Mouse (Mus musculus): ENCODE data around the gene Hist1h1t. TPM values are rescaled to one million over a fixed set of nuclear protein-coding genes. Genes with fewer than 3 reads are reported as not detected.
"Not testable (repeated sequence)": the region's sequence is repeated elsewhere in the genome, so short reads cannot be mapped to it uniquely, and the experiment has no call there.

Hist1h1t gene
- not detected in 2 replicates for polyA plus RNA-seq (2014; fragmentation: Nextera tagmentation; extraction: Ambion mirVana)

GRCm38 (mm10) chr13:23695514-23695913 is at the start of gene Hist1h1t:
Hist1h1t (plus strand) TSS chr13:23695814.
- ATAC-seq (ENCODE audit: low FRiP score, low TSS enrichment), result no peak
- Histone ChIP-seq H3K9ac (ENCODE audit: low read depth, low read length) (no peak within 1 kb of the TSS), H3K27me3 (ENCODE audit: control insufficient read depth, insufficient read depth, low read length) (no peaks in the 10 kb centered on the region), H3K36me3 (ENCODE audit: control insufficient read depth, insufficient read depth, low read length) (peaks cover 4% of the 10 kb centered on the region; the same call in 1 of the 2 replicates), H3K4me1 (ENCODE audit: control insufficient read depth, insufficient read depth, low read length) (0 out of 2 replicates have a peak, but pooled peaks cover 6% of the 10 kb centered on the region), H3K9me3 (ENCODE audit: control insufficient read depth, low read length) (no peaks in the 10 kb centered on the region), H3K4me3 (ENCODE audit: low read length) (no peak within 1 kb of the TSS), H3K4me2 (replicated peaks; ENCODE audit: low read depth, low read length) (no peak within 1 kb of the TSS), H3K27ac (ENCODE audit: low read depth, low read length) (no peak within 1 kb of the TSS)
- 65% methylated on average over 11 of the region's 13 CpGs for WGBS

- WGBS, result 72% methylated on average over 6 of the region's 6 CpGs
- no peak for ATAC-seq (ENCODE audit: low FRiP score, low TSS enrichment)
- H3K9ac ChIP-seq (ENCODE audit: low read depth, low read length), result no peak overlapping the region
- no peaks in the 10 kb centered on the region for H3K27me3 ChIP-seq (ENCODE audit: control insufficient read depth, insufficient read depth, low read length)
- no peak overlapping the region for H3K4me2 ChIP-seq (replicated peaks; ENCODE audit: low read depth, low read length)
- H3K4me3 ChIP-seq (ENCODE audit: low read length), result no peak overlapping the region
- no peaks in the 10 kb centered on the region for H3K4me1 ChIP-seq (ENCODE audit: control insufficient read depth, insufficient read depth, low read length)
- no peaks in the 10 kb centered on the region for H3K36me3 ChIP-seq (ENCODE audit: control insufficient read depth, insufficient read depth, low read length)
- H3K9me3 ChIP-seq (ENCODE audit: control insufficient read depth, low read length), result no peaks in the 10 kb centered on the region
- no peak overlapping the region for H3K27ac ChIP-seq (ENCODE audit: low read depth, low read length)
These were observed 35.8 kb upstream of the Hist1h1t start for GRCm38 (mm10) chr13:23659636-23660366.

GRCm38 (mm10) chr13:23662536-23662935 is 33.1 kb upstream of the Hist1h1t start:
- H3K27me3 ChIP-seq (ENCODE audit: control insufficient read depth, insufficient read depth, low read length), result no peaks in the 10 kb centered on the region
- no peak overlapping the region for H3K4me2 ChIP-seq (replicated peaks; ENCODE audit: low read depth, low read length)
- no peaks in the 10 kb centered on the region for H3K9me3 ChIP-seq (ENCODE audit: control insufficient read depth, low read length)
- no peak for ATAC-seq (ENCODE audit: low FRiP score, low TSS enrichment)
- no peaks in the 10 kb centered on the region for H3K4me1 ChIP-seq (ENCODE audit: control insufficient read depth, insufficient read depth, low read length)
- H3K36me3 ChIP-seq (ENCODE audit: control insufficient read depth, insufficient read depth, low read length), result no peaks in the 10 kb centered on the region
- WGBS, result 78% methylated on average over 3 of the region's 3 CpGs
- H3K27ac ChIP-seq (ENCODE audit: low read depth, low read length), result no peak overlapping the region
- H3K4me3 ChIP-seq (ENCODE audit: low read length), result no peak overlapping the region
- H3K9ac ChIP-seq (ENCODE audit: low read depth, low read length), result no peak overlapping the region

- H3K36me3 ChIP-seq (ENCODE audit: control insufficient read depth, insufficient read depth, low read length), result no peaks in the 10 kb centered on the region
- peak overlapping the region; percentile 93 for H3K27ac ChIP-seq (ENCODE audit: low read depth, low read length)
- H3K4me1 ChIP-seq (ENCODE audit: control insufficient read depth, insufficient read depth, low read length), result 0 out of 2 replicates have a peak, but pooled peaks cover 8% of the 10 kb centered on the region
- H3K9ac ChIP-seq (ENCODE audit: low read depth, low read length), result no peak overlapping the region
- H3K9me3 ChIP-seq (ENCODE audit: control insufficient read depth, low read length), result no peaks in the 10 kb centered on the region
- H3K4me2 ChIP-seq (replicated peaks; ENCODE audit: low read depth, low read length), result peak overlapping the region; percentile 57
- 83% methylated on average over 6 of the region's 6 CpGs for WGBS
- ATAC-seq (ENCODE audit: low FRiP score, low TSS enrichment), result no peak
- H3K27me3 ChIP-seq (ENCODE audit: control insufficient read depth, insufficient read depth, low read length), result no peaks in the 10 kb centered on the region
- no peak overlapping the region for H3K4me3 ChIP-seq (ENCODE audit: low read length)
These were observed 13.5 kb upstream of the Hist1h1t start for GRCm38 (mm10) chr13:23681990-23682582.

- Histone ChIP-seq H3K27me3 (ENCODE audit: control insufficient read depth, insufficient read depth, low read length) (no peaks in the 10 kb centered on the region), H3K4me1 (ENCODE audit: control insufficient read depth, insufficient read depth, low read length) (0 out of 2 replicates have a peak, but pooled peaks cover 10% of the 10 kb centered on the region), H3K9me3 (ENCODE audit: control insufficient read depth, low read length) (no peaks in the 10 kb centered on the region), H3K4me2 (replicated peaks; ENCODE audit: low read depth, low read length) (peak overlapping the region; percentile 57), H3K27ac (ENCODE audit: low read depth, low read length) (peak overlapping the region; percentile 93), H3K4me3 (ENCODE audit: low read length) (peak overlapping the region; percentile 42), H3K36me3 (ENCODE audit: control insufficient read depth, insufficient read depth, low read length) (no peaks in the 10 kb centered on the region), H3K9ac (ENCODE audit: low read depth, low read length) (peak overlapping the region; percentile 63; the same call in 1 of the 2 replicates)
- no peak for ATAC-seq (ENCODE audit: low FRiP score, low TSS enrichment)
- 47% methylated on average over 1 of the region's 1 CpGs for WGBS
These were observed 13.0 kb upstream of the Hist1h1t start for GRCm38 (mm10) chr13:23682623-23682946.

- not testable (repeated sequence) for H3K27me3 ChIP-seq (ENCODE audit: control insufficient read depth, insufficient read depth, low read length); ATAC-seq (ENCODE audit: low FRiP score, low TSS enrichment); H3K36me3 ChIP-seq (ENCODE audit: control insufficient read depth, insufficient read depth, low read length); H3K9me3 ChIP-seq (ENCODE audit: control insufficient read depth, low read length); H3K4me1 ChIP-seq (ENCODE audit: control insufficient read depth, insufficient read depth, low read length)
- H3K4me2 ChIP-seq (replicated peaks; ENCODE audit: low read depth, low read length), result peak overlapping the region; percentile 57
- H3K4me3 ChIP-seq (ENCODE audit: low read length), result peak overlapping the region; percentile 42
- 15% methylated on average over 10 of the region's 30 CpGs for WGBS
- peak overlapping the region; percentile 93 for H3K27ac ChIP-seq (ENCODE audit: low read depth, low read length)
- peak overlapping the region; percentile 63 for H3K9ac ChIP-seq (ENCODE audit: low read depth, low read length)
These were observed 12.5 kb upstream of the Hist1h1t start for GRCm38 (mm10) chr13:23682947-23683754.

- peak; percentile 99 for ATAC-seq (ENCODE audit: low FRiP score, low TSS enrichment)
- no peaks in the 10 kb centered on the region for H3K27me3 ChIP-seq (ENCODE audit: control insufficient read depth, insufficient read depth, low read length)
- H3K9me3 ChIP-seq (ENCODE audit: control insufficient read depth, low read length), result no peaks in the 10 kb centered on the region
- no peaks in the 10 kb centered on the region for H3K36me3 ChIP-seq (ENCODE audit: control insufficient read depth, insufficient read depth, low read length)
- 0 out of 2 replicates have a peak, but pooled peaks cover 10% of the 10 kb centered on the region for H3K4me1 ChIP-seq (ENCODE audit: control insufficient read depth, insufficient read depth, low read length)
- peak within 1 kb of the TSS; percentile 47 for H3K4me3 ChIP-seq (ENCODE audit: low read length)
- WGBS, result under 1% methylated on average over 27 of the region's 32 CpGs
- peak within 1 kb of the TSS; percentile 99 for H3K27ac ChIP-seq (ENCODE audit: low read depth, low read length)
- peak within 1 kb of the TSS; percentile 57 for H3K4me2 ChIP-seq (replicated peaks; ENCODE audit: low read depth, low read length)
- peak within 1 kb of the TSS; percentile 63 for H3K9ac ChIP-seq (ENCODE audit: low read depth, low read length)
These were observed 11.8 kb upstream of the Hist1h1t start, which contains the start of the genes Hist1h2ac and Hist1h2bc for GRCm38 (mm10) chr13:23683755-23684281. Hist1h2ac (minus strand) TSS chr13:23683948. Hist1h2bc (plus strand) TSS chr13:23684199.

GRCm38 (mm10) chr13:23684295-23684945 is 11.2 kb upstream of the Hist1h1t start:
- H3K27ac ChIP-seq (ENCODE audit: low read depth, low read length), result peak overlapping the region; percentile 99
- peak overlapping the region; percentile 61 for H3K9ac ChIP-seq (ENCODE audit: low read depth, low read length)
- peak overlapping the region; percentile 47 for H3K4me3 ChIP-seq (ENCODE audit: low read length)
- not testable (repeated sequence) for H3K9me3 ChIP-seq (ENCODE audit: control insufficient read depth, low read length); H3K27me3 ChIP-seq (ENCODE audit: control insufficient read depth, insufficient read depth, low read length); H3K36me3 ChIP-seq (ENCODE audit: control insufficient read depth, insufficient read depth, low read length); H3K4me1 ChIP-seq (ENCODE audit: control insufficient read depth, insufficient read depth, low read length)
- H3K4me2 ChIP-seq (replicated peaks; ENCODE audit: low read depth, low read length), result peak overlapping the region; percentile 52
- WGBS, result 0% methylated on average over 10 of the region's 37 CpGs
- ATAC-seq (ENCODE audit: low FRiP score, low TSS enrichment), result peak; percentile 30
